Mouse (Mus musculus): ENCODE data around the gene Por. TPM values are rescaled to one million over a fixed set of nuclear protein-coding genes. Genes with fewer than 3 reads are reported as not detected.

Por gene
- polyA plus RNA-seq, 1 experiment: 50.8 TPM

DNA sequence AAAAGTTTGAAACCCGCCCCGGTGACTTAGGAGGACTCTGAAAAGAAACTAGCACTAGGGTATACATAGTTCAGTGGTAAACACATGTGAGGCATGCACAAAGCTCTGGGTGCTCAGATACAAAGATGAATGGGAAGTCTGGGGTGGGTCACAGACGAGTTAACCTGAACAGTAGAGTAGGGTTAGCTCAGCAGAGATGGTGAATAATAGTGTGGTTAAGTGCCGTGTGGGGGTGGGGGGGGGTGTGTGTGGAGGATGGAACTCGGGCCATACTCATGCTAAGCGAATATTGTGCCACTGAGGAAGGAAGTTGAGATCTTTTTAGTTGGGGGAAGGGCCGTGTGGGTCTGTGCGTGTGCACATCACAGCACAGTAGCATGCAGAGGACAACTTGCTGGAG lies 110.5 kb downstream of the Por start:
- H3K36me3 ChIP-seq (ENCODE audit: control insufficient read depth, insufficient read depth, low read length): peaks cover 19% of the 10 kb centered on the region
- peaks cover 9% of the 10 kb centered on the region; the same call in 1 of the 2 replicates for H3K4me1 ChIP-seq (ENCODE audit: control insufficient read depth, insufficient read depth, insufficient read length)
- TF ChIP-seq CTCF (IDR thresholded peaks at IDR 0.05; ENCODE audit: extremely low read depth, insufficient read depth, insufficient read length, insufficient replicate concordance) (no peak), POLR2A (IDR thresholded peaks at IDR 0.05; ENCODE audit: low read depth, low read length) (no peak)
- WGBS: 28% methylated on average over 8 of the region's 8 CpGs
- H3K27me3 ChIP-seq (ENCODE audit: control insufficient read depth, insufficient read depth, low read length): no peaks in the 10 kb centered on the region
- H3K27ac ChIP-seq (ENCODE audit: insufficient read depth, low read length): no peak overlapping the region
- no peak for DNase-seq (ENCODE audit: low read depth in 1 of 2, low spot score in 2 of 2)
- no peak overlapping the region for H3K4me3 ChIP-seq (ENCODE audit: extremely low read depth, insufficient read depth, insufficient read length)

DNA sequence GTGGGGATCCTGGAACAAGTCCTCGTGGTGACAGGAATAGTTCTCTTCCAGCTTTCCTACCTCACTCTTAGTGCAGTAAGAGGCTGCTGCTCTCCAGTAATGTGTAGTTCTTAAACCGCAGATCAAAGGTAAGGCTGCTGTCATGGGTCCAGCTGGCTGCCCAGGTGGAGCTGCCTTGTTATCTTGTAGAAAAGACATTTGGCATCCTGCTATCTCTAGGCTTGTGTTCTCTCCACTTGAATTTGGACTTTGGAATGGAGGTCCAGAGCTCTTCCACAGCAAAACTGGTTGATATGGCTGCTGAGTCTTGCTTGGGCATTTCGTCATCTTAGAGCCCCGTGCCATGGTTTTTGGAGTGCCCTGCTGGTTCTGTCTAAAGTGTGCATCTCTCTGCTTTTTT lies 113.1 kb downstream of the Por start:
- no peak overlapping the region for H3K4me3 ChIP-seq (ENCODE audit: extremely low read depth, insufficient read depth, insufficient read length)
- no peak overlapping the region for H3K27ac ChIP-seq (ENCODE audit: insufficient read depth, low read length)
- peaks cover 5% of the 10 kb centered on the region; the same call in 1 of the 2 replicates for H3K4me1 ChIP-seq (ENCODE audit: control insufficient read depth, insufficient read depth, insufficient read length)
- H3K36me3 ChIP-seq (ENCODE audit: control insufficient read depth, insufficient read depth, low read length): peaks cover 40% of the 10 kb centered on the region
- TF ChIP-seq CTCF (IDR thresholded peaks at IDR 0.05; ENCODE audit: extremely low read depth, insufficient read depth, insufficient read length, insufficient replicate concordance): no peak
- TF ChIP-seq POLR2A (IDR thresholded peaks at IDR 0.05; ENCODE audit: low read depth, low read length): no peak
- DNase-seq (ENCODE audit: low read depth in 1 of 2, low spot score in 2 of 2): no peak
- 96% methylated on average over 4 of the region's 4 CpGs for WGBS
- no peaks in the 10 kb centered on the region for H3K27me3 ChIP-seq (ENCODE audit: control insufficient read depth, insufficient read depth, low read length)

Other genes starting within 250 kb of the Por start
- 18.3 and 21.8 TPM in 2 replicates for gene Hip1, start 124.9 kb upstream of the Por start, polyA plus RNA-seq (2012; rRNA removed)
- gene Ccl26, start 106.5 kb upstream of the Por start, polyA plus RNA-seq (2012; rRNA removed): not detected in 2 replicates
- gene Ccl24, start 97.0 kb upstream of the Por start, polyA plus RNA-seq (2012; rRNA removed): 1.0 and 2.8 TPM in 2 replicates
- 23.5 and 25.2 TPM in 2 replicates for gene Rhbdd2, start 37.4 kb upstream of the Por start, polyA plus RNA-seq (2012; rRNA removed)
- 16.1 and 17.3 TPM in 2 replicates for gene Tmem120a, start 74.4 kb downstream of the Por start, polyA plus RNA-seq (2012; rRNA removed)
- gene Styxl1, start 108.4 kb downstream of the Por start, polyA plus RNA-seq (2012; rRNA removed): not detected in 2 replicates
- 200 and 320 TPM in 2 replicates for gene Mdh2, start 108.4 kb downstream of the Por start, polyA plus RNA-seq (2012; rRNA removed)
- gene Srrm3, start 136.9 kb downstream of the Por start, polyA plus RNA-seq (2012; rRNA removed): 0.05 and 0.06 TPM in 2 replicates
- 34.0 and 70.5 TPM in 2 replicates for gene Hspb1, start 217.9 kb downstream of the Por start, polyA plus RNA-seq (2012; rRNA removed)

Data from spleen, adult 2 months (tissue).